Mouse (Mus musculus): ENCODE data around the gene Dnmbp. TPM values are rescaled to one million over a fixed set of nuclear protein-coding genes. Genes with fewer than 3 reads are reported as not detected.
"Not testable (repeated sequence)": the region's sequence is repeated elsewhere in the genome, so short reads cannot be mapped to it uniquely, and the experiment has no call there.

Gene Dnmbp
- polyA plus RNA-seq, 1 experiment from 2014 or later: 7.2 TPM

GRCm38 (mm10) chr19:43957402-43957801, 17.4 kb upstream of the Dnmbp start:
- H3K4me2 ChIP-seq (ENCODE audit: low read length): no peak overlapping the region
- H3K9me3 ChIP-seq (replicated peaks; ENCODE audit: control insufficient read depth, low read length): no peaks in the 10 kb centered on the region
- no peak overlapping the region for H3K27ac ChIP-seq (ENCODE audit: low read depth, low read length)
- H3K9ac ChIP-seq (ENCODE audit: low read length): no peak overlapping the region
- 27% methylated on average over 4 of the region's 4 CpGs for WGBS
- H3K4me3 ChIP-seq (ENCODE audit: low read depth, low read length): no peak overlapping the region
- DNase-seq (ENCODE audit: low spot score): no peak
- H3K4me1 ChIP-seq (ENCODE audit: control insufficient read depth, insufficient read depth, low read length): no peaks in the 10 kb centered on the region
- no peak for ATAC-seq
- no peaks in the 10 kb centered on the region for H3K27me3 ChIP-seq (replicated peaks; ENCODE audit: control insufficient read depth, insufficient read depth, low read length)
- H3K36me3 ChIP-seq (ENCODE audit: control insufficient read depth, insufficient read depth, low read length): no peaks in the 10 kb centered on the region

GRCm38 (mm10) chr19:43955266-43955665, 15.3 kb upstream of the Dnmbp start:
- Histone ChIP-seq H3K36me3 (ENCODE audit: control insufficient read depth, insufficient read depth, low read length) (no peaks in the 10 kb centered on the region), H3K9me3 (replicated peaks; ENCODE audit: control insufficient read depth, low read length) (no peaks in the 10 kb centered on the region), H3K27me3 (replicated peaks; ENCODE audit: control insufficient read depth, insufficient read depth, low read length) (no peaks in the 10 kb centered on the region), H3K4me2 (ENCODE audit: low read length) (no peak overlapping the region), H3K9ac (ENCODE audit: low read length) (no peak overlapping the region), H3K4me3 (ENCODE audit: low read depth, low read length) (no peak overlapping the region), H3K27ac (ENCODE audit: low read depth, low read length) (no peak overlapping the region), H3K4me1 (ENCODE audit: control insufficient read depth, insufficient read depth, low read length) (no peaks in the 10 kb centered on the region)
- WGBS: 76% methylated on average over 5 of the region's 5 CpGs
- ATAC-seq (no peak), DNase-seq (ENCODE audit: low spot score) (no peak)

- no peaks in the 10 kb centered on the region for H3K27me3 ChIP-seq (replicated peaks; ENCODE audit: control insufficient read depth, insufficient read depth, low read length)
- WGBS: 85% methylated on average over 4 of the region's 4 CpGs
- H3K27ac ChIP-seq (ENCODE audit: low read depth, low read length): no peak overlapping the region
- no peaks in the 10 kb centered on the region for H3K36me3 ChIP-seq (ENCODE audit: control insufficient read depth, insufficient read depth, low read length)
- no peaks in the 10 kb centered on the region for H3K4me1 ChIP-seq (ENCODE audit: control insufficient read depth, insufficient read depth, low read length)
- no peak for DNase-seq (ENCODE audit: low spot score)
- H3K9me3 ChIP-seq (replicated peaks; ENCODE audit: control insufficient read depth, low read length): no peaks in the 10 kb centered on the region
- H3K4me2 ChIP-seq (ENCODE audit: low read length): no peak overlapping the region
- no peak for ATAC-seq
- no peak overlapping the region for H3K4me3 ChIP-seq (ENCODE audit: low read depth, low read length)
- H3K9ac ChIP-seq (ENCODE audit: low read length): no peak overlapping the region
Measured at GRCm38 (mm10) chr19:43954864-43955263, 14.9 kb upstream of the Dnmbp start.

- H3K27me3 ChIP-seq (replicated peaks; ENCODE audit: control insufficient read depth, insufficient read depth, low read length); H3K9ac ChIP-seq (ENCODE audit: low read length); H3K4me2 ChIP-seq (ENCODE audit: low read length); H3K27ac ChIP-seq (ENCODE audit: low read depth, low read length); H3K9me3 ChIP-seq (replicated peaks; ENCODE audit: control insufficient read depth, low read length); H3K4me3 ChIP-seq (ENCODE audit: low read depth, low read length); ATAC-seq; H3K4me1 ChIP-seq (ENCODE audit: control insufficient read depth, insufficient read depth, low read length); H3K36me3 ChIP-seq (ENCODE audit: control insufficient read depth, insufficient read depth, low read length); DNase-seq (ENCODE audit: low spot score): not testable (repeated sequence)
- WGBS: 85% methylated on average over 7 of the region's 8 CpGs
Measured at GRCm38 (mm10) chr19:43952936-43953335, 12.9 kb upstream of the Dnmbp start.

GRCm38 (mm10) chr19:43949111-43949810, 9.3 kb upstream of the Dnmbp start:
- 2% methylated on average over 12 of the region's 12 CpGs for WGBS
- no peaks in the 10 kb centered on the region for H3K36me3 ChIP-seq (ENCODE audit: control insufficient read depth, insufficient read depth, low read length)

GRCm38 (mm10) chr19:43944566-43944965, 4.6 kb upstream of the Dnmbp start:
- Histone ChIP-seq H3K9ac (ENCODE audit: low read length) (no peak overlapping the region), H3K4me1 (ENCODE audit: control insufficient read depth, insufficient read depth, low read length) (no peaks in the 10 kb centered on the region; the same call in 1 of the 2 replicates), H3K4me3 (ENCODE audit: low read depth, low read length) (no peak overlapping the region), H3K9me3 (replicated peaks; ENCODE audit: control insufficient read depth, low read length) (no peaks in the 10 kb centered on the region), H3K36me3 (ENCODE audit: control insufficient read depth, insufficient read depth, low read length) (no peaks in the 10 kb centered on the region), H3K4me2 (ENCODE audit: low read length) (no peak overlapping the region), H3K27ac (ENCODE audit: low read depth, low read length) (no peak overlapping the region), H3K27me3 (replicated peaks; ENCODE audit: control insufficient read depth, insufficient read depth, low read length) (no peaks in the 10 kb centered on the region)
- ATAC-seq (no peak), DNase-seq (ENCODE audit: low spot score) (no peak)
- 90% methylated on average over 8 of the region's 8 CpGs for WGBS

More at GRCm38 (mm10) chr19:43949111-43949810, 9.3 kb upstream of the Dnmbp start:
- ATAC-seq (no peak), DNase-seq (ENCODE audit: low spot score) (no peak)
- H3K27ac ChIP-seq (ENCODE audit: low read depth, low read length): no peak overlapping the region
- no peak overlapping the region for H3K4me2 ChIP-seq (ENCODE audit: low read length)
- H3K9me3 ChIP-seq (replicated peaks; ENCODE audit: control insufficient read depth, low read length): no peaks in the 10 kb centered on the region
- no peak overlapping the region for H3K4me3 ChIP-seq (ENCODE audit: low read depth, low read length)
- H3K27me3 ChIP-seq (replicated peaks; ENCODE audit: control insufficient read depth, insufficient read depth, low read length): no peaks in the 10 kb centered on the region
- no peaks in the 10 kb centered on the region for H3K4me1 ChIP-seq (ENCODE audit: control insufficient read depth, insufficient read depth, low read length)
- H3K9ac ChIP-seq (ENCODE audit: low read length): no peak overlapping the region

- no peaks in the 10 kb centered on the region for H3K9me3 ChIP-seq (replicated peaks; ENCODE audit: control insufficient read depth, low read length)
- H3K27me3 ChIP-seq (replicated peaks; ENCODE audit: control insufficient read depth, insufficient read depth, low read length): no peaks in the 10 kb centered on the region
- no peak overlapping the region for H3K4me2 ChIP-seq (ENCODE audit: low read length)
- WGBS: 82% methylated on average over 16 of the region's 16 CpGs
- H3K4me1 ChIP-seq (ENCODE audit: control insufficient read depth, insufficient read depth, low read length): no peaks in the 10 kb centered on the region; the same call in 1 of the 2 replicates
- H3K36me3 ChIP-seq (ENCODE audit: control insufficient read depth, insufficient read depth, low read length): no peaks in the 10 kb centered on the region
- DNase-seq (ENCODE audit: low spot score): no peak
- H3K9ac ChIP-seq (ENCODE audit: low read length): no peak overlapping the region
- H3K4me3 ChIP-seq (ENCODE audit: low read depth, low read length): no peak overlapping the region
- no peak overlapping the region for H3K27ac ChIP-seq (ENCODE audit: low read depth, low read length)
- no peak for ATAC-seq
Measured at GRCm38 (mm10) chr19:43943076-43943475, 3.1 kb upstream of the Dnmbp start.

GRCm38 (mm10) chr19:43939171-43939768, 721 bp downstream of the Dnmbp start:
- Histone ChIP-seq H3K27me3 (replicated peaks; ENCODE audit: control insufficient read depth, insufficient read depth, low read length) (no peaks in the 10 kb centered on the region), H3K9ac (ENCODE audit: low read length) (peak overlapping the region; percentile 82), H3K4me2 (ENCODE audit: low read length) (peak overlapping the region; percentile 77), H3K4me3 (ENCODE audit: low read depth, low read length) (peak overlapping the region; percentile 68), H3K27ac (ENCODE audit: low read depth, low read length) (no peak overlapping the region), H3K4me1 (ENCODE audit: control insufficient read depth, insufficient read depth, low read length) (no peaks in the 10 kb centered on the region; the same call in 1 of the 2 replicates), H3K9me3 (replicated peaks; ENCODE audit: control insufficient read depth, low read length) (no peaks in the 10 kb centered on the region), H3K36me3 (ENCODE audit: control insufficient read depth, insufficient read depth, low read length) (no peaks in the 10 kb centered on the region)
- no peak for ATAC-seq
- DNase-seq (ENCODE audit: low spot score): no peak
- 34% methylated on average over 16 of the region's 16 CpGs for WGBS

- no peak for DNase-seq (ENCODE audit: low spot score)
- H3K27ac ChIP-seq (ENCODE audit: low read depth, low read length): no peak overlapping the region
- no peak overlapping the region for H3K9ac ChIP-seq (ENCODE audit: low read length)
- 59% methylated on average over 11 of the region's 11 CpGs for WGBS
- no peaks in the 10 kb centered on the region; the same call in 1 of the 2 replicates for H3K4me1 ChIP-seq (ENCODE audit: control insufficient read depth, insufficient read depth, low read length)
- H3K4me3 ChIP-seq (ENCODE audit: low read depth, low read length): no peak overlapping the region
- ATAC-seq: no peak
- no peaks in the 10 kb centered on the region for H3K27me3 ChIP-seq (replicated peaks; ENCODE audit: control insufficient read depth, insufficient read depth, low read length)
- no peaks in the 10 kb centered on the region for H3K36me3 ChIP-seq (ENCODE audit: control insufficient read depth, insufficient read depth, low read length)
- no peak overlapping the region for H3K4me2 ChIP-seq (ENCODE audit: low read length)
- H3K9me3 ChIP-seq (replicated peaks; ENCODE audit: control insufficient read depth, low read length): no peaks in the 10 kb centered on the region
Measured at GRCm38 (mm10) chr19:43938355-43938754, 1.6 kb downstream of the Dnmbp start.
